In genomic region chr17:88141538-88141937, GRCm38 (mm10) we compare ENCODE assay signal across 13 mouse cellular contexts.
DNase-seq lines count a peak whose midpoint lies in the region; ATAC-seq and TF ChIP-seq lines count a peak whose summit lies in the region.
"Had no signal": no experiment of that assay in that cellular context is flagged by ENCODE, and none has a peak within 500 bp of the region (broad histone marks: within the 10 kb centered on the region; RNA-seq: fewer than 3 reads in every experiment).

No protein-coding gene starts in this region.

- no peaks in the 10 kb centered on the region for H3K4me1 ChIP-seq in heart, embryonic 14.5 days (ENCODE audit: control insufficient read depth in 2 of 2, insufficient read depth in 2 of 2, low read length in 2 of 2)
- no peaks in the 10 kb centered on the region for H3K4me1 ChIP-seq in intestine, embryonic 14.5 days (replicated peaks; ENCODE audit: control insufficient read depth, insufficient read depth, low read length)
- H3K4me1 ChIP-seq in lung, postnatal 0 days (ENCODE audit: insufficient read depth, low read depth, low read length) = no peaks in the 10 kb centered on the region

- peak overlapping the region; percentile 46 for H3K4me2 ChIP-seq in heart, embryonic 14.5 days (ENCODE audit: low read length)
- H3K4me2 ChIP-seq in intestine, embryonic 14.5 days (ENCODE audit: low read length) = peak overlapping the region; percentile 33
- H3K4me2 ChIP-seq in lung, postnatal 0 days (replicated peaks; ENCODE audit: low read depth, low read length) = no peak overlapping the region

- H3K27me3 ChIP-seq in heart, embryonic 14.5 days (ENCODE audit: control insufficient read depth, insufficient read depth, low read length) = no peaks in the 10 kb centered on the region
- no peaks in the 10 kb centered on the region for H3K27me3 ChIP-seq in intestine, embryonic 14.5 days (replicated peaks; ENCODE audit: control insufficient read depth, insufficient read depth, low read length)
- no peaks in the 10 kb centered on the region for H3K27me3 ChIP-seq in lung, postnatal 0 days (replicated peaks; ENCODE audit: insufficient read depth, low read length)

- no peaks in the 10 kb centered on the region for H3K36me3 ChIP-seq in heart, embryonic 14.5 days (ENCODE audit: control insufficient read depth, insufficient read depth, low read length)
- no peaks in the 10 kb centered on the region for H3K36me3 ChIP-seq in intestine, embryonic 14.5 days (ENCODE audit: control insufficient read depth, insufficient read depth, low read length)
- no peaks in the 10 kb centered on the region for H3K36me3 ChIP-seq in lung, postnatal 0 days (ENCODE audit: insufficient read depth, low read length)

- TF ChIP-seq CTCF in lung, postnatal 0 days (IDR thresholded peaks at IDR 0.05) = no peak

- ATAC-seq in heart, embryonic 14.5 days (ENCODE audit: insufficient number of reproducible peaks, insufficient read depth, low FRiP score, low read depth) = no peak
- ATAC-seq in intestine, embryonic 14.5 days (replicated peaks; ENCODE audit: low FRiP score, low TSS enrichment, low read depth) = no peak
- ATAC-seq in lung, postnatal 0 days = peak; percentile 66
- ATAC-seq in megakaryocyte, adult 5-6 weeks (ENCODE audit: poor library complexity, severe bottlenecking) = no peak

- no peak overlapping the region for H3K4me3 ChIP-seq in heart, embryonic 14.5 days (ENCODE audit: control insufficient read depth in 1 of 2, insufficient read depth in 1 of 2, low read depth in 1 of 2, low read length in 2 of 2)
- no peak overlapping the region for H3K4me3 ChIP-seq in intestine, embryonic 14.5 days (ENCODE audit: low read depth, low read length)
- no peak overlapping the region for H3K4me3 ChIP-seq in lung, postnatal 0 days (ENCODE audit: low read depth, low read length)

- WGBS in heart, embryonic 14.5 days = 28% methylated on average over 12 of the region's 12 CpGs
- WGBS in intestine, embryonic 14.5 days = 30% methylated on average over 12 of the region's 12 CpGs
- 47% methylated on average over 12 of the region's 12 CpGs for WGBS in lung, postnatal 0 days

- no peaks in the 10 kb centered on the region for H3K9me3 ChIP-seq in heart, embryonic 14.5 days (ENCODE audit: control insufficient read depth, low read length)
- no peaks in the 10 kb centered on the region for H3K9me3 ChIP-seq in intestine, embryonic 14.5 days (ENCODE audit: control insufficient read depth, low read length)
- no peaks in the 10 kb centered on the region for H3K9me3 ChIP-seq in lung, postnatal 0 days (ENCODE audit: low read length)

- no peak overlapping the region for H3K27ac ChIP-seq in heart, embryonic 14.5 days (replicated peaks in 1 of 2; ENCODE audit: control insufficient read depth in 1 of 2, insufficient read depth in 1 of 2, low read depth in 2 of 2, low read length in 2 of 2)
- H3K27ac ChIP-seq in intestine, embryonic 14.5 days (ENCODE audit: low read depth) = no peak overlapping the region
- H3K27ac ChIP-seq in lung, postnatal 0 days (ENCODE audit: low read length) = no peak overlapping the region

- TF ChIP-seq EP300 in lung, postnatal 0 days (IDR thresholded peaks at IDR 0.05) = no peak

- no peak for DNase-seq in heart, adult 18-20 months
- peak; percentile 79 for DNase-seq in ES-CJ7 (ENCODE audit: low read depth, low spot score)
- no peak for DNase-seq in intestine, embryonic 14.5 days (ENCODE audit: low spot score)
- peak; percentile 35 for DNase-seq in lung, postnatal 0 days (ENCODE audit: low spot score)
- no peak for DNase-seq in cerebellum, postnatal 10 days
- DNase-seq in layer of hippocampus, adult 9-10 months (ENCODE audit: low spot score) = no peak
- DNase-seq: adrenal gland, postnatal 36 days; B cell, adult 2 months; cerebellum, postnatal 14 days; heart, adult 11 months; kidney, adult 8-10 months had no signal

- no peak overlapping the region for H3K9ac ChIP-seq in heart, embryonic 14.5 days (ENCODE audit: low read length)
- H3K9ac ChIP-seq in intestine, embryonic 14.5 days (ENCODE audit: low read length) = no peak overlapping the region
- H3K9ac ChIP-seq in lung, postnatal 0 days (replicated peaks; ENCODE audit: low read depth) = no peak overlapping the region

Comparison
In these comparisons a context has a peak if more than half of its experiments do, and no peak if none do; other contexts are left out.
1. DNase-seq: peak in ES-CJ7 (single experiment) and lung, postnatal 0 days (single experiment); none in heart, adult 18-20 months (0 of 2), intestine, embryonic 14.5 days (single experiment), cerebellum, postnatal 10 days (0 of 2) and layer of hippocampus, adult 9-10 months (single experiment).